Mouse (Mus musculus) kidney, adult 8-10 months (tissue): ENCODE data around the gene Mical1.
A peak's percentile ranks its signal among the peaks of the same experiment; 100 is the strongest.

Experiments
- DNase-seq, 2 experiments: peaks; one replicate each; pipeline ENCODE4 v3.0.0; 2022

Mical1 gene

DNA sequence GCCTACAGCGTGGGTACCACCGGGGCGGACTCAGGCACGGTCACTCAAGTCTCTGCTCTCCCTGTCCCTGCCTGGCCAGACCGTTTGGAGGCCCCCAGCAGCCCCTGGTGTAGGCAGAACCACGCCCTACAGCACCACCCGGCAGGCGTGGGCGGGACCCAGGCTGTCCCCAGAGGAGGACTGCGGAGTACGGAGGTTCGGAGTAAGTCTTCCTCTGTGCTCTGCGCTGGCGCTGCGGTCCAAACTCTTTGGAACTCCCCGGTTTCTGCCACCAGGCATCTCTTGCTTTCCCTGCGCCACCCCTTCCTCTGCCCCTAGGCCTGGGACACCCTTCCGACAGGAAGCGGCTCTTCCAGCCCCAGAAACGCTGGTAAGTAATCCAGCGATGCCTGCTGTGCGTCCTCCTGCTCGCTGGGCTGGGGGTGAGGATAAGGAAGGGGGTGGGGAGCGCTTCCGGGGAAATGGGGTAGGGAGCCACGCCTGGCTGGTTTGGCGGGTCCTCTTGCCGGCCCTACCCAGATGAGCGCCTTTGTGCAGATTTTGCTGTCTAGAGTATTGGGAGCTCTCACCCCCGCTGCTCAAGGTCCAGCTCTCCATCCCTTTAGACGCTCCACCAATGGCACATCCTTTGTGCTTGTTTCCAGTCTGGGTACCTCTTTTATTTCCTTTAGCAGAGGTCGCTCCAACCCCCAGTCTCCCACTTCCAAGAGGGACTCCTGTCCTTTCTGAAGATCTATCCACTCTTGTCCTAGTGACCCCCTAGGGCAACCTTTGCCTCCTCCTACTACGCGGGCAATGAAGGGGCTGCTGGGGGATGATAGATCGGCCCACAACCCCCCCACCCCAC, at the start of gene Mical1:
TSS of gene Mical1 (plus strand) at position 144 of the 847 bp plus-strand sequence.
- peak; percentile 33 to 43 for DNase-seq

DNA sequence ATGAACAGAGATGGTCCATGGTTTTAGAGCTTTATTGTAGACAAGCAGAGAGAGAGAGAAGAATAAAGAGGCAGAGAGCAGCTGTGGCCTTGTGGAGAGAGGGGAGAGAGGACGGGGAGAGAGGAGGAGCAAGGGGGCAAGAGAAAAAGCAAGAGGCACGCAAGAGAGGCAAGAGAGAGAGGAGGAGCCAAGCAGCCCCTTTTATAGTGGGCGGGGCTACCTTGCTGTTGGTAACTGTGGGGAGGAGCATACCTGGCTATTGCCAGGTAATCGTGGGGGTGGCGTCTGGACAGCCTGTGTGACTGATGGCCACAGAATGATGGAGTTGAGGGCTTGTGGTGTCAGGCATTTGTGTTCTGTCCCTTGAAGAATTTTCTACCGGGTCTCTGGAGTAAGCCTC, 49.7 kb upstream of the Mical1 start:
- DNase-seq, result no peak

DNA sequence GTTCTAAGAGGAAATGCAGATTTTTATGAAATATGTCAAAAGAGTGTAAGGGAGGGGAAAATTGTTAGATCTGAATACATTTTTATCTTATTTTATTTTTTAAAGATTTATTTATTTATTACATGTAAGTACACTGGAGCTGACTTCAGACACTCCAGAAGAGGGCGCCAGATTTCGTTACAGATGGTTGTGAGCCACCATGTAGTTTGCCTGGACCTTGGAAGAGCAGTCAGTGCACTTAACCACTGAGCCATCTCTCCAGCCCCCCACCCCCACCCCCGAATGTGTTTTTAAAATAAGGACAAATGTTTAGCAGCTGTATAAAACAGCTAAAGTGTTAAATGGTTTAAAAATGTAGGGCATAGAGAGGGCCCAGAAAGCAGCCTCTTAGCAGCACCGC, 41.5 kb upstream of the Mical1 start:
- DNase-seq, result peak; percentile 54 to 75

DNA sequence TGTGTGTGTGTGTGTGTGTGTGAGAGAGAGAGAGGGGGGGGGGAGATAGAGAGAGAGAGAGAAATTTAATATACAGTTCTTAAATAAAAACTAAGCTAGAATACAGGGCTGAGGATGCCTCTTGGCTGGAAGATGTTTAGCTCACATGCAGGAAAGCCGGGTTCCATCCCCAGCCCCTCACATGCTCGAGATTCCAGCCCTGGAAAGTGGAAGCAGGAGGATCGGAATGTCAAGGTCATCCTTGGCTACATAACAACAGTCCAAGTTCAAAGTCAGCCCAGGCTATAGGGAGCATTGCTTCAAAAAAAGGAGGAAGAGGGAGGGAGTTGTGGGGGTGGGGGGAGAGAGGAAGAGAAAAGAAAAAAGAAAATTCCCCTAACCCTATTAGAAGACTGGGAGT, 41.0 kb upstream of the Mical1 start:
- no peak for DNase-seq

DNA sequence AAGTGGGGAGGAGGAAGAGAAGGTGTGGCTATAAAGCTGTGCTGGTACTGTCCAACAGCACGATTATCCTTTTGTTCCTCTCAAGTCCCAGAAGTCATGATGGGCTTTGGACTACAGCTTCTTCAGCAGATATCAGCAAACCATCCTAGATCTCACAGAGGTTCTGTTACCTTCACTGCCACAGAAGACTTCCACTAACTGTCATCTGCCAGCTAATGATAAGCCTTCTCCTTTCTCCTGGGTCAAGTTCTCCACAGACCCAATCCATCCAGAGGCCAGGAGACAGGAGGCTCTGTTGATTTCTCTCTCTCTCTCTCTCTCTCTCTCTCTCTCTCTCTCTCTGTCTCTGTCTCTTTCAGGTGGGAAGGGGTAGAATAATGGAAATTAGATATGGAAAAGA, 27.9 kb upstream of the Mical1 start:
- DNase-seq, result no peak

DNA sequence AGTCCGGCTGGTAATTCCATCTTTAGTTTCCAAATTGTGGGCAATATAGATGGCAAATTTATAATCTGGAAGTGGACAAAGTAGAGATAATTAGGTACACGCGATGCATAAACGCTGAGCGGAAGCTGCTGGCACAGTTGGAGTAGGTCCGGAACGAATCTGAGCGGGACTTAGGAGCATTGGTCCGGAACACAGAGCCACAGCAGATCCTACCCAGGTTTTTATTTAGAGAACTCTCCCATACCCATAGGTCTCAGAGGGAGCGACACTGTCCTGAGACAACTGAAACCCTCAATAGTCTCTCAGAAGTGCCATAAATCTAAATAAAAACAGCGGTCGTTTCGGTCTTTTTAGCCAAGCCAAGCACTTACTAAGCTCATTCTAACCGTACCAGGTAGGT, 26.4 kb upstream of the Mical1 start:
- peak; percentile 39 to 53 for DNase-seq

DNA sequence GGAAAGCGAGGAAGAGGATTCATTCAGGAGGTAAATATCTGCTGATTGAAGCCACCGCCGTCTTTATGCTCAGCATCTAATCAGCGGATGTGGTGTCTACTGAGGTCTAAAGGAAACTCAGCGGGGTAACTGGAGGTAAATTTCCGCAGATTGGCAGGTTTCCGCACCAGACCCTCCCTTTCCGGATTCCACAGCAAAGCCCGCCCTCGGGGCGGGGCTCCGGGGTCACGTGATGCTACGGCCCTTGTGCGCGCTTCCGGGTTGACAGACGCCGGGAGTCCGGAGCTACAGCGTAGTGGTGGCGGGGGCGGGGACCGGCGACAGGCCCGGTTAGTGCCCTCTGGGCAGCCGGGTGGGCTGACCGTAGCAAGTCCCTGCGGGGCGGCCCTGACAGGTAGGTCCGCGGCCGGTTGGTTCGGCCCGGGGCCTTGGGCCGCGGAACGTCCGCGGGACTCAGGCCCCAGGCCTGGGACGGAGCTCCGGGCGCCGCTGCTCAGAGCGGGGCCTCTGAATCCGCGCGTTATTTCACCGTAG, 25.9 kb upstream of the Mical1 start, which contains the start of gene Zbtb24:
TSS of gene Zbtb24 (plus strand) at position 247 of the 534 bp plus-strand sequence.
- peak; percentile 96 for DNase-seq

DNA sequence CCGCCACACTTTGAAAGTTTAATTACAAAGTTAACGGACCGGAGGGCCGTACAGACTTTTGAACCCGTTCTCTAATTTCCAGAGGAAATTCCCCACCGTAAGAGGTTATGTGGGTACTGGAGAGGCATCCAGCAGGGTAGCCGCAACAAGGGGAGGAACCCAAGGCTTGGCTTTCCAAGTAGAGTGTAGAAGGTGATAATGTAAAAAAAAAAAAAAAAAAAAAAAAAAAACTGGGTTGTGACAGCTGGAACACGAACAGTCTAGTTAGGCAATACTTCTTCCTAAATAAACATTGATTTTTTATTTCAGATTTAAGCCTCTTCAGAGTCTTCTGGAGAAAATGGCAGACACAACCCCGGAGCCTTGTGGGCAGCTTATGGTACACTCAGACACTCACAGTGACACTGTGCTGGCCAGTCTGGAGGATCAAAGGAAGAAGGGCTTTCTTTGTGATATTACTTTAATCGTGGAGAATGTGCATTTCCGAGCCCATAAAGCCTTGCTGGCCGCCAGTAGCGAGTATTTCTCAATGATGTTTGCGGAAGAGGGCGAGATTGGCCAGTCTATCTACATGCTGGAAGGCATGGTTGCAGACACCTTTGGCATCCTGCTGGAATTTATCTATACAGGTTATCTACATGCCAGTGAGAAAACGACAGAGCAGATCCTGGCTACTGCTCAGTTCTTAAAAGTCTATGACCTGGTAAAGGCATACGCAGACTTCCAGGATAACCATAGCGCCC, 25.2 kb upstream of the Mical1 start:
- DNase-seq, result no peak

DNA sequence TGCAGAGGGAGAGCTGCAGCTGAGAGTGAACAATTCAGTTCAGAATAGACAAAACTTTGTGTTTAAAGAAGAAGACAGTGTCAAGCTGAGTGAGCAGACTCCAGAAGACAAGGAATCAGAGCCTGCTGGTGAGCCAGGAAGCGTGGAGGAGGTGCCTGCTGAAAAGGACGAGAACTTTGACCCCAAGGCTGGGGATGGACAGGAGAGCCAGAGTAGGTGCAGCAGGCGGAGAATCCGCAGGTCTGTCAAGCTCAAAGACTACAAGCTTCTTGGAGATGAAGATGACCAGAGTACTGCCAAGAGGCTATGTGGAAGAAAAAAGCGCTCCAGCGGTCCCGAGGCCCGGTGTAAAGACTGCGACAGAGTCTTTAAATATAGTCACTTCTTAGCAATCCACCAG, 24.5 kb upstream of the Mical1 start:
- peak; percentile 70 to 73 for DNase-seq

DNA sequence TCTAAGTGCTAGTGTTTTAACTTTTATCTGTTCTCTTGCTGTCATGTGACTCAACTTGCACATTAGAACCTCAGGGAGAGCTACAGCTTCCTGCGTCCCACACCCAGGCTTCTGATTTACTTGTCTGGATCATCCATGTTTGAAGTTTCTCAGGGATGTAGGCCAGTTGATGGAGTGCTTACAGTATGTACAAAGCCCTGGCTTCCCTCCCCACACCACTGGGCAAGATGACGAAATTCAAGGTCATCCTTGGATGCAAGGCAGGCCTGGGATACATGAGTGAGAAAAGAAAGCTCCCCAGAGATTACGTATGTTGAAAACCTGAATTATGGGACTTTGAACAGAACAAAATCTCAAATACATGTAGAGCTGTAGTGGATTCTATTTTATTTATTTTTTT, 23.3 kb upstream of the Mical1 start:
- DNase-seq, result no peak

DNA sequence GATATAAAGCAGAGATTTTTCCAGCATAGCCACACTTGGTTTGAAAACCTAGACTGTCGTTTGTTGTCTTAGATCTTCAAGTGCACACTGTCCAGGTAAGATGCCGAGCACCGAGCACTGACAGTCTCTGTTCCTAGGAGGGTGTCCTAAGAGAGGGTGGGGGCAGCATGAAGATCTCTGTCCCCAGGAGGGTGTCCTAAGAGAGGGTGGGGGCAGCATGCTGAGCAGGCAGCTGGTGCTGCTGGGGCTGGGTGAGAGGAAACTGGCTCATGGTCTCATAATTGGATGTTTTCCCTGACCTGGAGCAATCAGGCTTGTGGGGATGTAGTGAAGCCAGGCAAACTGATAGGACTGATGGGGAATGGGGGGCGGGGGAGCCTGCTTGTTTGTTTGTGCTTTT, 16.1 kb upstream of the Mical1 start:
- no peak for DNase-seq

DNA sequence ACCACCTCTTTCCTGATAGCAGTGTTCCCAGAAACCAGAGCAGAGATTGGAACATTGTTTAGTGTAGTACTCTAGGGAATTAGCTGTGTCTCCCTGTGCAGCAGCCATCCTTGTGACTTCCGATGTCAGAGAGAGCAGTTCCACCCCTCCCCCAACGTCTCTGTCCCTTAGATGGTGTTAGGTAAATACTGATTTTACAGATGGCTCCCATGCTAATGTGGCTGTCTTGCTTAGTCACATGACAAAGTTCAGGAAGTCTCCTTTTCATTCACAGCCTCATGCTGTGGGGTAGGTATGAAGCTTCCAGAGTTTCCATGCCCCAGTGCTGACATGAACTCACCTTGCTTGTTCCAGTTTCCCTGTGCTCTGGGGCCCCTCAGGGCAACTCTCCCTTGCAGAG, 15.6 kb upstream of the Mical1 start:
- DNase-seq, result no peak

DNA sequence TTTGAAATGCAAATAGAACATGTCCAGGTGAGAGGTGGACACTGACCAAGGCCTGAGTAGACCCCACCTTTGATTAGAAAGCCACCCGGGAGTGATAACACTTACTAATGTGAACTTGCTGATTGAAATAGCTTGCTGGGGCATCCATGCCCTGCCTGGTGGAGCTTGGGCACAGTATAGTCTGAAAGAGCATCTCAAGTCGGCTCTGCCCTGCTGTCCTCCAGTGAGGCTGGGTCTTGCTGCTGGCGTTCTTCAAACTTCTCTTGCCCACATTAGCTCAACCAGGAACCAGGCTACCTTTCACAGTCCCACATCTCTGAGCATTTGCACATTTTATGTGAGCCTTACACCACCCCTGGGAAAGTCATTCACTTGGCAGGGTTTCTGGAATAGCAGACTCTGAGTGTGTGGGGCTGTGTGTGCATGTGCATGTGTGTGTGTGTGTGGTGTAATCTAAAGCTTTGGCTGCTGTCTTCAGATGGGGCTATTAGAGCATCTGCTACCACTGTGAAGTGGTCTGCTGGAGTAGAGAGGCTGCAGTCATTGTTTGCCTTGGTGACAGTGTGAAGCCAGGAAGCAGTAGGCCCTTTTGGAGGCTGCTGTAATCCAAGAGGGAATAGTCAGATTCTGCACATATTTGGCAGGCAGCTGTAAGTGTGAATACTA, 14.9 kb upstream of the Mical1 start:
- DNase-seq, result no peak

DNA sequence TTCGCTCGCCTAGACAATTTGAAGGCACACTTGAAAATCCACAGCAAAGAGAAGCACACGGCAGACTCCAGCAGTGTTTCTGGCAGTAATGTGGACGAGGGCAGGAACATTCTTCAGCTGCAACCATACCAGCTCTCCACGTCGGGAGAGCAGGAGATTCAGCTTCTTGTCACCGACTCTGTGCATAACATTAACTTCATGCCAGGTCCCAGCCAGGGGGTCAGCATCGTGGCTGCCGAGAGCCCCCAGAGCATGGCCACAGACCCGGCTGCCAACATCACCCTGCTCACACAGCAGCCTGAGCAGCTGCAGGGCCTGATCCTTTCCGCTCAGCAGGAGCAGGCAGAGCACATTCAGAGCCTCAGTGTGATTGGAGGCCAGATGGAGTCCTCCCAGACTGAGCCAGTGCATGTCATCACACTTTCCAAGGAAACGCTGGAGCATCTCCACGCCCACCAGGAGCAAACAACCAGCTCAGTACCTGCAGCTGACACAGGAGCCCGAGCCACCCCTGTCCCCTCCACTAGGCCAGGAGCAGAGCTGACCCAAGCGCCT, 11.6 kb upstream of the Mical1 start:
- no peak for DNase-seq

DNA sequence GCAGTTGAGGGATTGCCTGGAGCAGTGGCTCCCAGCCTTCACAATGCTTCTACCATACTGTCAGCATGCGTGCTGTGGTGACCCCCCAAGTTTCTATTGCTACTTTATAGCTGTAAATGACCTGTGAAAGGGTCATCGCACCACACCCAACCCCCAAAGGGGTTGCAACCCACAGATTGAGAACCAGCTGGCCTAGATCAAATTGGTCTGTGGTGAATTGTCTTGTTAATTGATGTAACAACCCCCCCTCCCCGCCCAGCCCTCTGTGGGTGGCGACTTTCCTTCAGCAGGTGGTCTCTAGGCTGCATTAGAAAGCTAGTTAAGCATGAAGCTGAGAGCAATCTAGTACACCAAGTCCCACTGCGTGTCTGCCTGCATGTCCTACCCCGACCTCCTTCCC, 8.8 kb upstream of the Mical1 start:
- DNase-seq, result no peak

DNA sequence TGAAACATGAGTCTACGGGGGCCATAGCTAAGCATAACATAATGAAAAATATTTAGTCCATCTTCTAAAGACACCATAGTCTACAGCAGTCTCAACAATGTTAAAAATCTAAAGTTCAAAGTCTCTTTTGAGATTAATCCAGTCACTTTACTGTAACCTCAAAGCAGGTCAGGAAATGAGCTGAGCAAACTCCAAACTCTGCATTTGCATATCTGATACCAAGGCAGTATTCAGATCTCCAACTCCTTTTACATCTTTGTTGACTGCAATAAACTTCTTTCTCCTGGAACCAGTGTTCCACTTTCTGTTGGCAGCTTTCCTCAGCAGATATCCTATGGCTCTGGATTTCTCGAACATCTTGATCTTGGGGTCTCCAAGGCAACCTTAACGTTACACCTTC, 5.4 kb upstream of the Mical1 start:
- no peak for DNase-seq

DNA sequence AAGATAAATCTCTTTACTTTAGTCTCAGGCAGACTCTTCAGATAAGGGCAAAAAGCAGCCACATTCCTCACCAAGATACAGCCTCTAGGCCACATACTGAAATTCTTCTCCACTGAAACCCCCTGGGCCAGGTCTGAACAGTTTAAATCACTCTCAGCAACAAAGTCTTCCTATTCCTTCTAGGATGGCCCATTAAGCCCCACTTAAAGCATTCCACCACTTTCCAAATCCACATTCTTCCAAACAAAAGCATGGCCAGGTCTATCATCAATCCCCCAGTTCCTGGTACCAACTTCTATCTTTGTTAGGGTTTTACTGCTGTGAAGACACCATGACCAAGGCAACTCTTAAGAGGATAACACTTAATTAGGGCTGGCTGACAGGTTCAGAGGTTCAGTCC, 3.6 kb upstream of the Mical1 start:
- no peak for DNase-seq

DNA sequence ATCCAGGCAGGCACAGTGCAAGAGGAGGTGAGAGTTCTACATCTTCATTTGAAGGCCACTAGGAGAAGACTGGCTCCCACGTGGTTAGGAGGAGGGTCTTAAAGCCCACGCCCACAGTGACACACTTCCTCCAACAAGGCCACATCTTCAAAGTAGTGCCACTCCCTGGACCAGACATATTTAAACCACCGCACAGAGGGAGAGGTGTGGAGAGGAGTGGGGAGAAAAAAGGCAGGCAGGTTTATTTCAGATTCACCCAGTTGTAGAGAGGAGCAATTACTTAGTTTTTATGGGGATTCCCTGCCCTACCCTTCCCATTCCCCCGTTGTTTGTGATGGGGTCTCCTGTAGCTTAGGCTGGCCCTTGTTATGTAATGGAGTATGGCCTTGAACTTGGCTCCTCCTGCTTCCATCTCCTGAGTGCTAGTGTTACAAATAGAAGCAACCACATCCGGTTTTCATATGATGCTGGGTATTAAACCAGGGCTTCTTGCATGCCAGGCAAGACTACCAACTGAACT, 3.1 kb upstream of the Mical1 start:
- no peak for DNase-seq

DNA sequence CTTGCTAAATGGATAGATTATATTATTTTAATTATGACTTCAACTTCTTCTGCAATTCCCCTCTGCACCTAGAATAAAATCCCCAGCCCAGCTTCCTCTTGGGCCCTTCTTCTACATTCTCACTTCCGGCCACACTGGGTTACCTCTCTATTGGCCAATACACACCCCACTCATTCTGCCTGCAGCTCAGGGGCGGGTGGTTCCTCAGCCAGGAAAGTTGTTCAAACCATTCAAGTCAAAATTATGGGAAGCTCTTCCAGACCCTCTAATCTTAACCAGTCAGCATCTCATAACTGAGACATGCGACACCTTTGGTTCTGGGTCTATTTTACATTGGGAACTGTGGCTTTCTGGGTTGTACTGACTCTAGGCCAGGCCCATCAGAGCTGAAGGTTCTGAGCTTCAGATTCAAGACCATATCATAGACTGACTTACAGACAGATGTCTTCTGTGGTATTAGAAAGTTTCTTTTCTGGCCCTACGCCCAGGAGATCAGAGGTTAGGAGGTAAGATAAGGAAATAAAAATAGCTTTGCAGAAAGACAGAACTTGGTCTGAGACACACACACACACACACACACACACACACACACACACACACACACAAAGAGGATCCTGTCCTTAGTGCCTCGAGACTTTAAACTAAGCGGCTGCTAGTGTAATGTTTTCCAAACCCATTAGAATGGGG, 2.2 kb upstream of the Mical1 start:
- DNase-seq, result peak in 1 of 2 experiments; percentile 12

DNA sequence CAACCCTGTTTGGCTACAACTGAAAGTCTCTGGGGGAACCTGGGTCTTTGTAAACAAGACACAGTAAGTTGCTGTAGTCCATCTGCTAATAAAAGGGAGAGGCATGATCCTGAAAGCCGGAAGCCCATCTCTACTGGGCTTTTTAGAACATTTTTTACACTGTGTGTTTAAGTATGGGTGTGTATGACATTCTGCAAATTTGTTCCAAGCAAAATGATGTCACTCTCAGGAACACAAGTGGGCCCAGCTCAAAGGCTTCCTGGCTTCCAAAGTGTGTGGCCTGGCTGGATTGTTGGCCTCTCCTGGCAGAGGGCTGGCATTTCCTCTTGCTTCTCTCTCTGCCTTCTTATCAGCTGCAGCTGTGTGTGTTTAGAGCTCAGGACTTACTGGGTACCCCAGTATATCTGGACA, 1.1 kb upstream of the Mical1 start:
- DNase-seq, result no peak

DNA sequence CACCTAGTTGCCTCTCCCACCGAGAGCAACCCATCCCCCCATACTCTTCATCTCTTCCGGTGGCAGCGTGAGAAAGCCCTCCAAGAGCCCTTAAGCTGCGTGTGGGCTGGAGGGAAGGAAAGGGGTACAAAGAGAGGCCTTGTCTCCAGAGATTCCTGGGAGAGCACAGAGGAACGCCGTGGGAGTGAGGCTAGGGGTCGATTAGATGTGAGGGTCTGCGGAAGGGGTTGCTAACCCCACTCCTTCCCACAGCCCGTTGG, 834 bp downstream of the Mical1 start:
- no peak for DNase-seq
